Mouse (Mus musculus) MEL (cell line): ENCODE measurements around the gene Endog. TPM values are rescaled to one million over a fixed set of nuclear protein-coding genes. Genes with fewer than 3 reads are reported as not detected.
A peak's percentile ranks its signal among the peaks of the same experiment; 100 is the strongest.
"Not testable (repeated sequence)": the region's sequence is repeated elsewhere in the genome, so short reads cannot be mapped to it uniquely, and the experiment has no call there.

Experiments used
- DNase-seq: peaks from one replicate; pipeline ENCODE4 v3.0.0; 2011; ENCODE audit warnings: low read depth, low spot score
- H3K27ac ChIP-seq: 2 replicates; pipeline ENCODE4 v1.5.1; 2012; ENCODE audit warnings: low read depth, mild to moderate bottlenecking, control low read depth, low read length, moderate library complexity; ENCODE audit not compliant: control insufficient read depth
- H3K27me3 ChIP-seq, 2 experiments: fragments of 150-350 bp in 1 of 2; sonication (generic) in 1 of 2; 2 replicates each; pipeline ENCODE4 v1.6.1; 2012; ENCODE audit warnings: low read length in 2 of 2, mild to moderate bottlenecking in 2 of 2, improper control_type of control experiment in 1 of 2, moderate library complexity in 1 of 2; ENCODE audit not compliant: insufficient read depth in 2 of 2, control insufficient read depth in 1 of 2
- H3K36me3 ChIP-seq, 2 experiments: 2 replicates each; pipeline ENCODE4 v1.6.1; 2012 to 2014; ENCODE audit warnings: low read length in 2 of 2, improper control_type of control experiment in 1 of 2, inconsistent platforms in 1 of 2, mild to moderate bottlenecking in 1 of 2; ENCODE audit not compliant: insufficient read depth in 2 of 2, control insufficient read depth in 1 of 2
- H3K4me1 ChIP-seq, 2 experiments: fragments of 150-350 bp in 1 of 2; sonication (generic) in 1 of 2; 2 replicates each; pipeline ENCODE4 v1.6.1; 2012; ENCODE audit warnings: low read length in 2 of 2, improper control_type of control experiment in 1 of 2, mild to moderate bottlenecking in 1 of 2; ENCODE audit not compliant: insufficient read depth in 2 of 2, control insufficient read depth in 1 of 2
- H3K4me3 ChIP-seq, 2 experiments: fragments of 150-350 bp in 1 of 2; sonication (generic) in 1 of 2; 2 replicates each; pipeline ENCODE4 v1.5.1; 2012; ENCODE audit warnings: low read depth in 2 of 2, low read length in 2 of 2, mild to moderate bottlenecking in 2 of 2, moderate library complexity in 2 of 2, control low read depth in 1 of 2, improper control_type of control experiment in 1 of 2; ENCODE audit not compliant: control insufficient read depth in 1 of 2, insufficient read depth in 1 of 2
- H3K79me2 ChIP-seq: 2 replicates; pipeline ENCODE4 v1.6.1; 2012; ENCODE audit warnings: mild to moderate bottlenecking, low read length, moderate library complexity; ENCODE audit not compliant: control insufficient read depth, poor library complexity, insufficient read depth
- H3K9ac ChIP-seq: 2 replicates; pipeline ENCODE4 v1.6.1; 2012; ENCODE audit warnings: low read depth, mild to moderate bottlenecking, control low read depth, low read length, moderate library complexity; ENCODE audit not compliant: control insufficient read depth, poor library complexity, severe bottlenecking
- H3K9me3 ChIP-seq: fragments of 150-350 bp; sonication (generic); replicated peaks from 2 replicates; pipeline ENCODE4 v1.6.1; 2012; ENCODE audit warnings: mild to moderate bottlenecking, low read length, improper control_type of control experiment, moderate library complexity; ENCODE audit not compliant: insufficient read depth
- CHD1 ChIP-seq: IDR thresholded peaks from 2 replicates; pipeline ENCODE4 v1.6.1; 2012; ENCODE audit warnings: low read depth, mild to moderate bottlenecking, inconsistent platforms, low read length, improper control_type of control experiment
- CHD2 ChIP-seq: IDR thresholded peaks from 2 replicates; pipeline ENCODE4 v1.6.1; 2011; ENCODE audit warnings: low read length, improper control_type of control experiment
- CTCF ChIP-seq, 3 experiments: IDR thresholded peaks in 2 of 3; conservative IDR thresholded peaks in 1 of 3; 2 replicates each; pipeline ENCODE4 v1.5.1; 2011 to 2012; ENCODE audit warnings: low read length in 3 of 3, low read depth in 2 of 3, mild to moderate bottlenecking in 2 of 3, improper control_type of control experiment in 1 of 3, inconsistent platforms in 1 of 3, mixed read lengths in 1 of 3, moderate library complexity in 1 of 3; ENCODE audit not compliant: control insufficient read depth in 1 of 3, insufficient read depth in 1 of 3, poor library complexity in 1 of 3, severe bottlenecking in 1 of 3
- GABPA ChIP-seq: IDR thresholded peaks from 2 replicates; pipeline ENCODE4 v1.6.1; 2012; ENCODE audit warnings: low read depth, mild to moderate bottlenecking, inconsistent platforms, low read length, improper control_type of control experiment, moderate library complexity
- GATA1 ChIP-seq: IDR thresholded peaks from 2 replicates; pipeline ENCODE4 v1.6.1; 2011; ENCODE audit warnings: low read depth, low read length, improper control_type of control experiment
- HCFC1 ChIP-seq: IDR thresholded peaks from 2 replicates; pipeline ENCODE4 v1.6.1; 2012; ENCODE audit warnings: low read depth, mild to moderate bottlenecking, inconsistent platforms, low read length, improper control_type of control experiment, moderate library complexity
- KAT2A ChIP-seq: conservative IDR thresholded peaks from 2 replicates; pipeline ENCODE4 v1.6.1; 2012; ENCODE audit warnings: low read depth, low read length, improper control_type of control experiment, inconsistent platforms
- MAX ChIP-seq: IDR thresholded peaks from 2 replicates; pipeline ENCODE4 v1.6.1; 2011; ENCODE audit warnings: low read length, improper control_type of control experiment
- MAZ ChIP-seq: IDR thresholded peaks from 2 replicates; pipeline ENCODE4 v1.6.1; 2012; ENCODE audit warnings: low read depth, mild to moderate bottlenecking, inconsistent platforms, low read length, improper control_type of control experiment
- MYB ChIP-seq: IDR thresholded peaks from 2 replicates; pipeline ENCODE4 v1.6.1; 2011; ENCODE audit warnings: mild to moderate bottlenecking, low read depth, low read length, improper control_type of control experiment
- NELFE ChIP-seq: IDR thresholded peaks from 2 replicates; pipeline ENCODE4 v1.6.1; 2011; ENCODE audit warnings: low read depth, low read length, improper control_type of control experiment
- POLR2A ChIP-seq, 2 experiments: IDR thresholded peaks; 2 replicates each; pipeline ENCODE4 v1.6.1; 2011 to 2012; ENCODE audit warnings: low read length in 2 of 2, mild to moderate bottlenecking in 2 of 2, control low read depth in 1 of 2, improper control_type of control experiment in 1 of 2, low read depth in 1 of 2, moderate library complexity in 1 of 2; ENCODE audit not compliant: control insufficient read depth in 1 of 2, insufficient read depth in 1 of 2, poor library complexity in 1 of 2
- POLR2AphosphoS2 ChIP-seq: IDR thresholded peaks from 2 replicates; pipeline ENCODE4 v1.6.1; 2011; ENCODE audit warnings: low read length, improper control_type of control experiment
- POLR2AphosphoS5 ChIP-seq: IDR thresholded peaks from 2 replicates; pipeline ENCODE4 v1.6.1; 2012; ENCODE audit warnings: low read depth, borderline replicate concordance, mild to moderate bottlenecking, inconsistent platforms, low read length, moderate library complexity, mixed read lengths
- RCOR1 ChIP-seq: IDR thresholded peaks from 2 replicates; pipeline ENCODE4 v1.6.1; 2012; ENCODE audit warnings: low read depth, mild to moderate bottlenecking, inconsistent platforms, low read length, improper control_type of control experiment
- SIN3A ChIP-seq: IDR thresholded peaks from 2 replicates; pipeline ENCODE4 v1.6.1; 2012; ENCODE audit warnings: low read length, improper control_type of control experiment, inconsistent platforms
- TCF12 ChIP-seq: IDR thresholded peaks from 2 replicates; pipeline ENCODE4 v1.6.1; 2014; ENCODE audit warnings: low read depth, mild to moderate bottlenecking, inconsistent platforms, low read length, improper control_type of control experiment, moderate library complexity
- ZKSCAN1 ChIP-seq: IDR thresholded peaks from 2 replicates; pipeline ENCODE4 v1.6.1; 2012; ENCODE audit warnings: low read depth, mild to moderate bottlenecking, inconsistent platforms, low read length, improper control_type of control experiment, moderate library complexity
- ZMIZ1 ChIP-seq: IDR thresholded peaks from 2 replicates; pipeline ENCODE4 v1.6.1; 2012; ENCODE audit warnings: low read depth, mild to moderate bottlenecking, inconsistent platforms, low read length, improper control_type of control experiment, moderate library complexity
- polyA plus RNA-seq, 2 experiments: library from polyadenylated mRNA; stranded (reverse) in 1 of 2; unstranded in 1 of 2; fragments of >175 nt in 1 of 2; fragments of >200 nt in 1 of 2; gene quantifications; 2 replicates each; pipeline versions ENCODE4 v1.2.1 to v1.2.4; 2012; ENCODE audit warnings: low replicate concordance in 2 of 2, low read depth in 1 of 2; ENCODE audit not compliant: insufficient read length in 2 of 2, insufficient read depth in 1 of 2, missing spikeins in 1 of 2
- total RNA-seq: library from RNA; depleted of rRNA; stranded (reverse); fragments of 300-350 nt; gene quantifications from 2 replicates; pipeline ENCODE4 v1.2.3, GENCODE M21; 2012

Endog gene
- total and polyA plus RNA-seq, 3 experiments: 19.4 to 27.2 TPM; not detected in 1

GRCm38 (mm10) chr2:30130156-30130555 lies 41.1 kb upstream of the Endog start:
- no peak overlapping the region for H3K4me3 ChIP-seq
- H3K36me3 ChIP-seq: peaks cover 0 to 8% of the 10 kb centered on the region in 2 experiments; a peak in 2 of 4 replicates
- no peaks in the 10 kb centered on the region for H3K27me3 ChIP-seq
- H3K4me1 ChIP-seq: peaks cover 2 to 11% of the 10 kb centered on the region in 2 experiments
- H3K9me3 ChIP-seq: no peaks in the 10 kb centered on the region
- no peak overlapping the region for H3K9ac ChIP-seq
- H3K27ac ChIP-seq: no peak overlapping the region
- DNase-seq: no peak
- peaks cover 8% of the 10 kb centered on the region for H3K79me2 ChIP-seq
- TF ChIP-seq POLR2A (IDR thresholded peaks at IDR 0.05; ENCODE audit: control insufficient read depth in 1 of 2, insufficient read depth in 1 of 2, low read depth in 1 of 2, low read length in 2 of 2, poor library complexity in 1 of 2) (no peak), KAT2A (no peak), ZKSCAN1 (no peak), POLR2AphosphoS5 (no peak), HCFC1 (no peak), ZMIZ1 (no peak), MAZ (no peak), GATA1 (no peak), GABPA (no peak), SIN3A (no peak), CHD1 (no peak), MYB (no peak), NELFE (no peak), RCOR1 (no peak), POLR2AphosphoS2 (no peak), TCF12 (no peak), MAX (no peak), CHD2 (no peak)
- TF ChIP-seq, all 39 proteins: peak for 0

GRCm38 (mm10) chr2:30131240-30131639 lies 40.1 kb upstream of the Endog start:
- not testable (repeated sequence) for H3K36me3 ChIP-seq, H3K4me3 ChIP-seq, H3K9ac ChIP-seq, H3K79me2 ChIP-seq, H3K27ac ChIP-seq, DNase-seq, H3K27me3 ChIP-seq, H3K9me3 ChIP-seq
- TF ChIP-seq CTCF (IDR thresholded peaks at IDR 0.05 in 2 of 3, conservative IDR thresholded peaks at IDR 0.05 in 1 of 3; ENCODE audit: control insufficient read depth in 1 of 3, insufficient read depth in 1 of 3, low read depth in 2 of 3, low read length in 3 of 3, poor library complexity in 1 of 3, severe bottlenecking in 1 of 3): peak in 1 of 3 experiments; percentile 22; a peak in 3 of 6 replicates
- H3K4me1 ChIP-seq: peaks cover 2 to 11% of the 10 kb centered on the region in 2 experiments; a peak in 2 of 4 replicates
